Mouse (Mus musculus) thymus, postnatal 36 days (tissue): ENCODE measurements around the gene Zfp324.
"Not testable (repeated sequence)": the region's sequence is repeated elsewhere in the genome, so short reads cannot be mapped to it uniquely, and the experiment has no call there.

Experiments
- DNase-seq, 2 experiments: peaks; one replicate each; pipeline ENCODE4 v3.0.0; 2022; ENCODE audit warnings: mixed read lengths in 2 of 2

Gene Zfp324

DNA sequence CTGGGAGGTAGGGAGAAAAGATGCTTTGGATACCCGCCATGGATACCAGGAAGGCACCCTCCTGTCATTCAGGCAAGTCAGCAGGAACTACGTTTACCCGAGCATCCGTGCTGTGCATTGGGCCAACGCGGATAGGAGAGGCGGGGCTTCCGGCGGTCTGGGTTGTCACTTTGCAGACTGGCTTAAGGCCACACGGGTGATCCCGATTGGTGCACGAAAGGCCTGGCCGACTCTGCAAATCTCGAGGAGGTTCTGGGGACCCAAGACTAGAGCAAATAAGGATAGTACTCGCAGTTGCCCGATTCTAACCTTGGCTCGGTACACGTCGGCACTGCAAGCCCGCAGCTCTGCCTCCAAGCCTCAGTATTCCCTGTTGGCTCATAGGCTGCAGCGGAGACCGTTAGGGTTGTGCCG, at the start of gene Zfp324:
TSS of gene Zfp324 (plus strand) at position 161 of the 414 bp plus-strand sequence.
- peak; percentile 86 to 90 for DNase-seq

DNA sequence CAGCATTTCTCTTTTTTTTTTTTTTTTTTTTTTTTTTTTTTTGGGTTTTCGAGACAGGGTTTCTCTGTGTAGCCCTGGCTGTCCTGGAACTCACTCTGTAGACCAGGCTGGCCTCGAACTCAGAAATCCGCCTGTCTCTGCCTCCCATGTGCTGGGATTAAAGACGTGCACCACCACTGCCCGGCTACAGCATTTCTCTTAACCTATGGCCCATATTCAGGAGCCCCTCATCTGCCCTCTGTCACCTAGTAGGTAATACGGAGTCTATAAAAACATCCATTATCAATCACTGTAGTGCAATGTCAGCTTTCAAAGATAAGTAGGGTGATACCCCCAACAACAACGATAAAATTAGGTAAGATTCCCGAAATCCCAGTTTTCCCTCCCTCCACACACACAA, 45.1 kb upstream of the Zfp324 start:
- not testable (repeated sequence) for DNase-seq

DNA sequence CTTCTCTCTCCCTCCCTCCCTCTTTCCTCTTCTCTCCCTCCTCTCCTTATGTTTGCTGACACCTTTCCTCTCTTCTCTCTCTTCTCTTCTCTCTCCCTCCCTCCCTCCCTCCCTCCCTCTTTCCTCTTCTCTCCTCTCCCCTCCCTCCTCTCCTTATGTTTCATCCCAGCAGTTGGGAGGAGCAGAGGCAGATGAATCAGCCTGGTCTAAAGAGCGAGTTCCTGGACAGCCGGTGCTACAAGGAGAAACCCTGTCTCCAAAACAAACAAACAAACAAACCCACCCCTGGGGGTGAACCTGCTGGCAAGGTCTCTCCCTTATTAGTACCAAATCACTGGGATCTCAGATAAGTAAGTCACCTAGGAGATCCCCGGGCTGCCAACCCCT, 44.3 kb upstream of the Zfp324 start:
- no peak for DNase-seq

DNA sequence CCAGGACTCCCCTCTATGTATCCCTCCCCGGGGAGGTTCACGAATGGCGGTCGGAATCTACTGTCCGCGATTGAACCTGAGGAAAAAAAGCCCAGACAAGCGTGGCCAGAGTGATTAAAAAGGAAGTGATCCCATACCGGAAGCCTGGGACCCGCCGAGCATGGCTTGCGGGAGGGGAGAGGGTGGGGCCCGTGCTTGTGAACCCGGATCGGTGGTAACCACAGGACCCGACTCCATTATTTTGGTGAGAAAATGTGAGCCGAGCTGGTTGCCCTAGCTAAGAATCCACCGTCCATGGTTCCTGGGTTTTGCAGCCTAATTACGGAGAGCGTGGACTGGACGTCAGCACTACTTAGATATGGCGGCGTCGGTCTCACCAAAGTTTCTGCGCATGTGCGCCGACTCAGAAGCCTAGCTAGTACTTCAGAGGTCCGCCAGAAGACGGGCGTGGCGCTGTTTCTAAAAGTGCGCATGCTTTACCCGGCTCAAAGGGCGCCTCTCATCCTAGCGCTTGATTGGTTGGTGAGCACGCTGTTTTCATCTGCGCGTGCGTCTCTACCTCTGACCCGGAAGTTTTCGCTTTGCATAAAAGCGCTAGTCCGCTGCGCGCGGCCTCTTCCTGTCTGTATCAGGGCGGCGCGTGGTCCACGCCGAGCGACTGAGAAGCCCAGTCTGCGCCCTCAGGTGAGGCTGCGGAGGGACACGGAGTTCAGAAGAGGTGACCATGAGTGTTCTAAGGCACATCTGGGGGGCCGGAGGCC, 43.8 kb upstream of the Zfp324 start, which contains the start of gene Rps5:
TSS of gene Rps5 (plus strand) at position 586 of the 761 bp plus-strand sequence.
- DNase-seq = peak; percentile 97

DNA sequence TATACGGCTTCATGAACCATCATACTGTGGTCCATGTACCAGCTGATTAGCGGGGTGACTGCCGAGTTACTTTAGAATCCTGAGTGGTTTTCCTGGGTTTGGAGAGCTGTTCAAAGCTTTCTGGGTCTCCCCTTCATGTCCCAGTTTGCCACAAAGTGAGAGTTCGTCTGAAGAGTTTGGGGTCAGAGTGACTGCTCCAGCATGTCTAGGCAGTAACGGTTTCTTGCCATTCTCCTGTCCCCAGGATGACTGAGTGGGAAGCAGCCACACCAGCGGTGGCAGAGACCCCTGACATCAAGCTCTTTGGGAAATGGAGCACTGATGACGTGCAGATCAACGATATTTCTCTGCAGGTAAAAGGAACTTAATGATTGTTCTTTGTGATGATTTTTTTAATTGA, 42.9 kb upstream of the Zfp324 start:
- DNase-seq = no peak

DNA sequence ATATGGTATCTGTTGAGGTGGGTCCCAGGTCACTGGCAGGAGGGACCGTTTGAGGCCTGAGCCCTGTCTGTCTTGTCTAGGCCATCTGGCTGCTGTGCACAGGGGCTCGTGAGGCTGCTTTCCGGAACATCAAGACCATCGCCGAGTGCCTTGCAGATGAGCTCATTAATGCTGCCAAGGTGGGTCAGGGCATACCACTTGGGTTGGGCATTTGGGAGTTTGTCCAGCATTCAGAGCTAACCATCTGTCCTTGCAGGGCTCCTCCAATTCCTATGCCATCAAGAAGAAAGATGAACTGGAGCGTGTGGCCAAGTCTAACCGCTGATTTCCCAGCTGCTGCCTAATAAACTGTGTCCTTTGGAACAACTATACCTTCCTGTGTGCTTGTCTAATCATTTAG, 39.3 kb upstream of the Zfp324 start:
- DNase-seq = no peak

DNA sequence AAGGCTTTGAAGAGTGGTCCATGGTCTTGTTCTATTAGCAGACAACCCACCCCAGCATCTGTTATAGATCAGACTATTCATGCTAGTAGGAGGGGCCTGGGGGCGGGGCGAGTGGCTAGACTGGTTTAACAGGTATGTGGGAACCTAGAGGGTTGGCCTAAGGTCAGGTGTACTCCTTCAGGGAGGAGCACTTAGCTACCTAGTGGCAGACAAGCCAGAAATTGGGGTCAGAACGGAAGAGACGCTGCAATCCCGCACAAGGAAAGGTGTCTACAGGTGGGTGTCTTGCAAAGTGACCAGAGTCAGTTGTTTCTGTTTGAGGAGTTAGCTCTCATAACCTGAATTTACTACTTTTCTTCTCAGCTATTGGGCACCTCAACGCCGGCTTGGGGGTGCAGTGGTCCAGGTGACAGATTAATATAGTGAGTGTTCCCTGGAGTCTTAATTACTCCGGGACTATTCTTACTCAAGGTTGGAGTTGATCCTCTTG, 38.4 kb upstream of the Zfp324 start, which contains the start of gene Rnf225:
TSS of gene Rnf225 (plus strand) at position 226 of the 490 bp plus-strand sequence.
- no peak for DNase-seq

DNA sequence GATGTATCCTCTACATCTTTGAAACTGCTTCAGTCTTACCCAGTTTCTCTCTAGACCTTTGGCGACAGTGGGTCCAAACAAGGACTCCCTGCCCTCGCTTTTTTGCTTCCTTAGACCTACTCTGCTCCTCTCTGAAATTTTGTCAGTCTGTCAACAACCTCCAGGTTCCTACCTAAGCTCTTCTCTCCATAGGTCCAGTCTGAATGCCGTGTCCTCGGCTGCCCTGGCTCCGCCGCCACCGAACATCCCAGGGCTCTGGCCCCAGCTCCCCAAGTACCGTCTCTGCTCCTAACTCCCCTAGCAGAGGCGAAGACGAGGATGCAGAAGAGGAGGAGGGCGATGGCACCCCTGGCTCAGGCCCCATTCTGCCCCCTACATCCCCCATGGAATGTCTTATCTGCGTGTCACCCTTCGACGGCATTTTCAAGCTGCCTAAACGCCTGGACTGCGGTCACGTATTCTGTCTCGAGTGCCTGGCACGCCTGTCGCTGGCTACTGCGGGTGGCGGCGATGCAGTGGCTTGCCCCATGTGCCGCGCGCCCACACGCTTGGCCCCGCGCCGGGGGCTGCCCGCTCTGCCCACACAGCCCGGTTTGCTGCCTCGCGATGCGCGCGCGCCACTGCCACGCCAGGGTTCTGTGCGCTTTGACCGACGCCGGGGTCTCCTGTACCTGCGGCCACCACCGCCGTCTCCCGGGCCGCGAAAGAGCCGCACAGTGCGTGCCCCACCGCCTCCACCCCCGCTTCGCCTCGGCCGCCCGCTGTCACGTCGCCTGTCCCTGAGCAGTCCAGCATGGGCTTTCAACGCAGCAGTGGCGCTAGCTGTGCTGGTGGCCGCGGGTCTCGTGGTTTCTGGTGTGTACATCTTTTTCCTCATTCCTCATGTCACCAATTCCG, 37.7 kb upstream of the Zfp324 start:
- no peak for DNase-seq

DNA sequence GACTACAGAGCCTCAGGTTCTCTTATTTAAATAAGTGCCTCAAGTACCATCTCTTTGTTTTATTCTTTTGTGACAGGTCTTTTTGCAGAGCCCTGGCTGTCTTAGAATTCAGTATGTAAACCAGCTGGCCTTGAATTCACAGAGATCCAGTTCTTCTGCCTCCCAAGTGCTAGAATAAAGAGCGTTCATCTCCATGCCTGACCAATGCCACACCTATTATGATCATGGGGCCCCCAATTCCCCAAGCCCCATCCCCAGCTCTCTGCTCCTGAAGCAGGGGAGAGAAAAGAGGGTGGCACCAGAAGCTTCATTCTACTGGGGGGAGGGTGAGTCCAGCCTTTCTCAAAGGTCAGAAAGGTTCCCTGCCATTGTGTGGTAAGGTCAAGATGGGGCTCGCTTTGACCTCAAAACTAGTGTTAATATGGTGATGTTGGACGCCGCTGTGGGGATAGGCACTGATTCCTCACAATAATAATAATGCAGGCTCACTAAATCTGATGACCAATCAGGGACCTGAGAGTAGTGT, 32.0 kb upstream of the Zfp324 start:
- DNase-seq = no peak

DNA sequence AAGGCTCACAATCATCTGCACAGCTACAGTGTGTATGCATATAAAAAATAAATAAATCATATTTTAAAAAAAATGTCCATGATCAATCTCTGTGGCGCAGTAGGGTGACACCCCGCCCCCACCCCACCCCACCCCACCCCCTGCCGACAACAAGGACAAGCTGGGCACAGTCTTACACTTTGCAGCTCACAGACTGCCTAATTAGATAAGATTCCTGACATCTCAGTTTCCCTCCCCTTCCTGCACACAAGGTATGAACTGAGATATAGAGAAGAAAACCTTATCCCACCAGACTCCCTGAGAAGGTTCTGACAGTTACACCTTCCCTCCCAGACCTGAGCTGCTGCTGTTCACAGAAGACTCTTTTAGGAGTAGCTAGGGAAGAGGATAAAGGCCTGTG, 30.8 kb upstream of the Zfp324 start:
- no peak for DNase-seq

DNA sequence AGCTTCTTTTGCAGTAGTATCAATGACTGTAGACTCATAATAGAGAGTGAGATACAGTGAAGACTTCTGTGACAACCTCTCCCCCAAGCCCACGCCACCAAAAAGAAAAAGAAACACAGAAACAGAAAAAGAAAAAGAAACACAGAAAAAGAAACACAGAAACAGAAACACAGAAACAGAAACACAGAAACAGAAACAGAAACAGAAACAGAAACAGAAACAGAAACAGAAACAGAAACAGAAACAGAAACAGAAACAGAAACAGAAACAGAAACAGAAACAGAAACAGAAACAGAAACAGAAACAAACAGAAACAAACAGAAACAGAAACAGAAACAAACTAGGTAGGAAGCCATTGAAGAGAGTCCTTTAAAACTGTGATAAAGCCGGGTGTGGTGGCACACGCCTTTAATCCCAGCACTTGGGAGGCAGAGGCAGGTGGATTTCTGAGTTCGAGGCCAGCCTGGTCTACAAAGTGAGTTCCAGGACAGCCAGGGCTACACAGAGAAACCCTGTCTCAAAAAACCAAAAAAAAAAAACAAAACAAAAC, 28.3 kb upstream of the Zfp324 start:
- DNase-seq = not testable (repeated sequence)

DNA sequence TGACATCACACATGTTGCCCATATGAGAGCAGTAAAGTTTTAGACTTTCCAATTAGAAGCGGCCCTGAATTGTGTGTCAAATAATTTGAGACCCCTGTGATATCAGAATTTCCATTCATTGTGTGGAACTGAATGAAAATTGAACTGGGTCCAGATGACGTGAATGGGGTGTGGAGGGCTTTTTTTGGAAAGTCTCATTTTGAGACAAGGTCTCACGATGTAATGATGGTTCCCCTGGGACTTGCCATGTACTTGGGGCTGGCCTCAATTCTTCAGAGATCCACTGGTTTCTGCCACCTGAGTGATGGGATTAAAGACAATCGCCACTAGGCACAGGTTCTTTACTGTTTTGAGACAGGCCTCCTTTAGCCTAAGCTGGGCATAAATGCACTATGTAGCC, 25.0 kb upstream of the Zfp324 start:
- no peak for DNase-seq

DNA sequence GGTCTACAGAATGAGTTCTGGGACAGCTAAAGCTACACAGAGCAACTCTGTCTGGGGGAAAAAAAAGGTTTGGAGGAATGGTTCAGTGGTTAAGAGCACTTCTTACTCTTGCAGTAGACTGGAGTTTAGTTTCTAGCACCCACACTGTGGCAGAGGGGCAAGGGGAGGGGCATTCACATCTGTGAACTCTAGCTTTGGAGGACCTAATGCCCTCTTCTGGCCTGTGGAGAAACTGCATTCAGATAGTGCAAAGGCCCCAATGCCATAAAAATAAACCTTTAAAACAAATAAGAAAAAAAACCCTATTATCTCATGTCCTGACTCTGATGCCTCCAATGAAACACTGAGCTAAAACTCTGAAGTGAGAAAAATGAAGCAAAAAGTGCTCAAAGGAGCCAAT, 22.1 kb upstream of the Zfp324 start:
- DNase-seq = peak; percentile 19 to 46

DNA sequence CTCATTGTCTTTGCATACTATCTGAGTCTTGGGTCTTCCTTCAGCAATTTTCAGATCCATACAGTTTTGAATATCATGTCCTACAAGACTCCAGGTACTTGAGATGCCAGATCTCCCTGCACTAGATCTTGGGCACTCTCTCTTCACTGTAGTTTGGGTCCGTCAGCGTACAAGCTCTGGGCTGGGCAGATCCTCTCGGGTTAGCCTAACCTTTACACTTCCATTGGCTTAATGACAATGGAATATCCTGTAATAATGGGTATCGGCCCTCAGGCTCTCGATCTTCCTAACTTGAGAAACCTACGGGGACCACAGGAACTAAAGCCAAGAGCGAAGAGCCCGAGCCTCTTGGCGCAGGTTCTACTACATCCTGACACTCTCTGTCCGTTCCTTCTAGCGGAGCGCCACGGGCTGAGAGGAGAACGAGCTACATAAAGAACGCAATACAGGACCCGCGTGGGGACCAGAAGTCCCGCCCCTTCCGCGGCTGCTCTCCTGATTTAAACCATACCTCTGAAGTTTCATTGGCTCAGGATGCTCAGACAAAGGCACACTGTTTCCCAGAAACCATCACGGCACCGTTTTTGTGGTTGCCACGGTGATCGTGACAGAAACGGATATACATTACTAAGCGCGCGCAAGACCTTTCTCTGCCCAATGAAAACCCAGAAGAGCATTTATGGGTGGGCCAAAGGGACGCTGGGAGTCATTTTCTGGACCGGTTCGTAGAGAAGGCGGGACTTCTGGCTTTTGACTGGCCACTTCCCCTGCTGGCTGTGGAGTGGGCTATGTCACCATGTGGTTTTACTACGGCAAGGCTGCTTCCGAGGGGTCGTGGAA, 16.4 kb upstream of the Zfp324 start:
- DNase-seq = peak; percentile 88 to 93

DNA sequence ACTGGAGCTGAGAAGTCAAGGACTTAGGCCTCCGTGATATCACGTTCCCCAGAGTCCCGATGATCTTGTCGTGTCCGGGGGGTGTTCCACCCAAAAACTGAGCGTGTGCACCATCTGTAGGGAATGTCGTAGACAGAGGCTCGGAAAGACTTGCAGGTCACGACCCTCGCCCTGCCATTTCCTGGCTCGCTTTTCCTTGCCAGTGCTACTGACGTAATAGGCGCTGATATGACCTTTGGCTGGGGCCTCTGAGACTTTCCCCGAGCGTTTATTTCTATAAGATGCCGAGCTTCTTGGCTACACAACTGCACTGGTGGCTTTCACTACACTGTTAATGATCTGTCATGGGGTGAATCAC, 15.8 kb upstream of the Zfp324 start:
- no peak for DNase-seq

DNA sequence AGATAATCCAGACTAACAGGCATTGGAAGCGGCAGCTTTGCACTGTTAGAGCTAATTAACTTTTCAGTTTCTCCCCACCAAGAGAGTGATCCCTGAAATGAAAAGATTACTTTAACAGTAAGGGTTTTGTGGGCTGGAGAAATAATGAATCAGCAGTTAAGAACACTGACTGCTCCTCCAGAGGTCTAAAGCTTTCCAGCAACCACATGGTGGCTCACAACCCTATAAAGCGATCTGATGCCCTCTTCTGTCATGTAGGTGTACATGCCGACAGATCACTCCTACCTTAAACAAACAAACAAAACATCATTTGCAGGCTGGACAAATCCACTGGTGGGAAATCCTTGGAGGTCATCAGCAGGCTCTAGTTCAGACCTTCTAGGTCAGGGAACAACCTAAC, 10.7 kb upstream of the Zfp324 start:
- no peak for DNase-seq

DNA sequence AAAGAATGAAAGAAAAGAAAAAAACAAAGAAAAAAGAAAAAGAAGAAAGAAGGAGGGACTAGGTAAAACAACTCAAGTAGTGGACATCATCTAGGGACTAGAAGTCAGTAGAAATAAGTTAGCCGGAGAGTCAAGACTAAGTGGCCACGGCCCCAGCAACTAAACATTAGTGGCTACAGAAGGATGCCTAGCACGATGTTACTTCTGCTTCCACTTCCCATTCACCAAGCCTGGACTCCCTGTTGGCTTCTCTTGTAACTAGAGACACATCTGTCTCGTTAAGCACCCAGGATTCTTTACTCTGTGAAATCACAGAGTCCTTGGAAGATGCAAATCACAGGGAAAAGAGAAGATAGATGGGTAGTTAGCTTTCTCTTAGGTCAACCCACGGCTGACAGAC, 8.1 kb upstream of the Zfp324 start:
- DNase-seq = no peak

DNA sequence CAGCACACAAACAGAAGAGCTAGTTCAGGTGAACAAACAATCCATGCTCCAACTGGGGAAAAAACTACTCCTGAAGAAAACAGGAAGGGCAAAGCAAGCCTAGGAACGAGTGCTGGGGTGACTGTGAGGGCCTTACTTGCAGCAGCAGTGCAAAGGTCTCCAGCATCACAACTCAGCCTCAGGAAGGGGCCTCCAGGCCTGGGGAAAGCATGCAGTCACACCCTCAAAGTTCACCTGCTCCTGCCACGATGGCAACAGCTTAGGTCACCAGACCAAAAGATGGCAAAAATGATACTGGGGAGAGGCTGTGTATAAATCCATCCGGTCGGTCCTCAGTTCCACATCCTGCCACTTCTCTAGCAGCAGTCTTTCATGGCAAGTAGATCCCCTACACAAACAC, 6.7 kb upstream of the Zfp324 start:
- DNase-seq = no peak

DNA sequence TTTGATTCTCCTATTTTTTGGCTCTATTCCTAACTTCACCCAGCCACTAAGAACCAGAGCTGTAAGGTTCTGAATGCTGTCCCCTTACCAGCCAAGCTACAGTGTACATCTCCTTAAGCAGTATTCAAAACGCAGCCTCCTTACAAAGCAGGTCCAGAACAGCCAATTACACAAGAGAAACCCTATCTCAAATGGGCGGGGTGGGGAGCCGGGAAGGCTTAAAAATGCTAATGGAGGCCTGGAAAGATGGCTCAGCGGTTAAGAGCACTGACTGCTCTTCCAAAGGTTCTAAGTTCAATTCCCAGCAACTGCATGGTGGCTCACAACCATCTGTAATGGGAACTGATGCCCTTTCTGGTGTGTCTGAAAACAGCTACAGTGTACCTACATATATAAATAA, 5.9 kb upstream of the Zfp324 start:
- no peak for DNase-seq

DNA sequence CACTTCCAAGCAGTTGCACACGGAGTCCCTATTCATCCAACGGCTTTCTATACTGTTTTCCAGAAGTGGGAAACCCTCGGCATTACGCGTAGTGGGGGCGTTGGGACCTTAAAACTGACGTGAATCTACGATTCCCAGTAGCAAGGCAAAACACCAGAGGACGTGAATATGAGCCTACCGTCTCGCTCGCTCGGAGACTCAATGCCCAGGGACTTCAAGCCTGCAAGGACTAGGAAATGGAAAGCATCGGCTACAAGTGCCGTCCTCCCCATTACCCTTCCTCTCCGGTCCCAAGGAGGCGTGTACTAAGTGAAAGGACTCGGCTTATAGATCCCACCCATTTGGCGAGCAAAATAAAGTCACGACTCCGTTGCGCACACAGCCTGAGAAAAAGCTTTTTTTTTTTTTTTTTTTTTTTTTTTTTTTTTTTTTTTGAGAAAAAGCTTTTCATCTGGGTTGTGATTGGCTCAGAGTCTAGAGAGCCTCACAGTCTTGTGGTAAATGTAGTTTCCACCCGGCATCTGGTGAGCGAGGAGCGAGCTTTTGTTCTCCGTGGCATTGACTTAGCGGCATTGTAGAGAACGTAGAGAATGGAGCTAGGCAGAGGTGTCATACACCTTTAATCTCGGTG, 4.0 kb upstream of the Zfp324 start:
- DNase-seq = peak; percentile 69 to 79

DNA sequence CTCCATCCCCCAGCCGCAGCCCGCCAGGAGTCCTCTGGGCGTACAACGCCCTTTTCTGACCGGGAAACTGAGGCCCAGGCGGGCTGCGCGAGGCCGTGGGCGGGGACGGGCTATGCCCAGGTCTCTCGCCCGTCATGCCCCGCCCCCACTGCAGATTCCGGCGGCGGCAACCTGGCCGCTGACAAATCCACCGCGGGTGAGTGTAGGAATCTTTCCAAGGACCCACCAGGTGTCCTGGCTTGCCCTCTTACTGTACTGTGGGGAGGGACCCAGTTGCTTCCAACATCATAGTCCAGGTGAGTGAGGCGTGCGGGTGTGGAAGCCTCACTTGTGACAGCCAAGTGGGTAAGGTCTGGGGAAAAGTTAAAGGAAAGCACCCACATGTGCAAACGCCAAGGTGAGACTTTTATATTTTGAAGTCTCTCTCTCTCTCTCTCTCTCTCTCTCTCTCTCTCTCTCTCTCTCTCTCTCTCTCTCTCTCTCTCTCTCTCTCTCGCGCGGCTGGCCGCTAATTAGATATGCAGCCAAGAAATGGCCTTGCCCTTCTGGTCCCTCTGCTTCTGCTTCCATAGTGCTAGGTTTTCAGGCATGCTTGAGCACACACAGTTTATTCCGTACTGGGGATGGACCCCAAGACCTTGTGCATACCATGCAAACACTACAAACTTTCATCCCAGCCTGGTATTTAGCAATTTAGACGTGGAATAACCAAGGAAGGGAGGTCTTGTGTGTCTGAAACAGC, 637 bp downstream of the Zfp324 start:
- peak; percentile 70 to 76 for DNase-seq
